Mouse (Mus musculus) hematopoietic stem cell, adult 5-6 weeks (primary cell): ENCODE data around the gene Aff1. TPM values are rescaled to one million over a fixed set of nuclear protein-coding genes. Genes with fewer than 3 reads are reported as not detected.

ENCODE experiments used
- ATAC-seq, 2 experiments: fragments of 125-278 bp in 1 of 2; replicated peaks in 1 of 2; 2 replicates each; pipeline ENCODE4 v1.8.0; 2016 to 2017; ENCODE audit warnings: inconsistent platforms in 2 of 2, mild to moderate bottlenecking in 2 of 2, moderate number of reproducible peaks in 2 of 2, low read depth in 1 of 2, moderate TSS enrichment in 1 of 2; ENCODE audit not compliant: low FRiP score in 2 of 2, poor library complexity in 2 of 2, severe bottlenecking in 2 of 2, insufficient read depth in 1 of 2, low TSS enrichment in 1 of 2
- total RNA-seq: library from RNA; stranded (forward); fragments of 172-1452, 232-1000 nt; gene quantifications from 2 replicates; pipeline ENCODE4 v1.2.3, GENCODE M21; 2017

Gene Aff1
- total RNA-seq, 1 experiment from 2014 or later, result 19.7 TPM

GRCm38 (mm10) chr5:103719131-103719530 is 27.0 kb downstream of the Aff1 start:
- ATAC-seq, result no peak

GRCm38 (mm10) chr5:103719851-103720250 is 27.7 kb downstream of the Aff1 start:
- peak in 1 of 2 experiments; percentile 51; a peak in 2 of 4 replicates for ATAC-seq

- ATAC-seq, result no peak
These were observed 28.8 kb downstream of the Aff1 start for GRCm38 (mm10) chr5:103720967-103721366.

- ATAC-seq, result peak; percentile 39 to 40; a peak in 1 of 4 replicates
These were observed 29.3 kb downstream of the Aff1 start for GRCm38 (mm10) chr5:103721490-103721889.

GRCm38 (mm10) chr5:103722721-103723120 is 30.5 kb downstream of the Aff1 start:
- ATAC-seq, result no peak

GRCm38 (mm10) chr5:103724384-103724783 is 32.2 kb downstream of the Aff1 start:
- no peak for ATAC-seq

GRCm38 (mm10) chr5:103724823-103725222 is 32.6 kb downstream of the Aff1 start:
- no peak for ATAC-seq

- ATAC-seq, result peak; percentile 39 to 54; a peak in 2 of 4 replicates
These were observed 33.3 kb downstream of the Aff1 start for GRCm38 (mm10) chr5:103725268-103726149.

GRCm38 (mm10) chr5:103726281-103726938 is 34.2 kb downstream of the Aff1 start:
- ATAC-seq, result no peak; a peak in 1 of 4 replicates

- ATAC-seq, result no peak
These were observed 35.7 kb downstream of the Aff1 start for GRCm38 (mm10) chr5:103727777-103728395.

- no peak for ATAC-seq
These were observed 37.1 kb downstream of the Aff1 start for GRCm38 (mm10) chr5:103729225-103729624.

GRCm38 (mm10) chr5:103730142-103730541 is 38.0 kb downstream of the Aff1 start:
- no peak for ATAC-seq

- ATAC-seq, result no peak
These were observed 38.6 kb downstream of the Aff1 start for GRCm38 (mm10) chr5:103730727-103731126.

GRCm38 (mm10) chr5:103732581-103732980 is 40.4 kb downstream of the Aff1 start:
- ATAC-seq, result peak; percentile 61 to 66; a peak in 3 of 4 replicates

GRCm38 (mm10) chr5:103735411-103736112 is 43.4 kb downstream of the Aff1 start:
- no peak for ATAC-seq

GRCm38 (mm10) chr5:103736553-103737207 is 44.5 kb downstream of the Aff1 start:
- no peak for ATAC-seq
